Mouse (Mus musculus) stomach, postnatal 0 days (tissue): ENCODE results near the gene St3gal3.

ENCODE experiments used
- CTCF ChIP-seq: IDR thresholded peaks from 2 replicates; pipeline ENCODE4 v1.5.1; 2016; ENCODE audit warnings: antibody characterized with exemption, low read depth, mild to moderate bottlenecking, moderate library complexity
- EP300 ChIP-seq: optimal IDR thresholded peaks from 2 replicates; pipeline ENCODE3; 2016; ENCODE audit warnings: antibody characterized with exemption

DNA sequence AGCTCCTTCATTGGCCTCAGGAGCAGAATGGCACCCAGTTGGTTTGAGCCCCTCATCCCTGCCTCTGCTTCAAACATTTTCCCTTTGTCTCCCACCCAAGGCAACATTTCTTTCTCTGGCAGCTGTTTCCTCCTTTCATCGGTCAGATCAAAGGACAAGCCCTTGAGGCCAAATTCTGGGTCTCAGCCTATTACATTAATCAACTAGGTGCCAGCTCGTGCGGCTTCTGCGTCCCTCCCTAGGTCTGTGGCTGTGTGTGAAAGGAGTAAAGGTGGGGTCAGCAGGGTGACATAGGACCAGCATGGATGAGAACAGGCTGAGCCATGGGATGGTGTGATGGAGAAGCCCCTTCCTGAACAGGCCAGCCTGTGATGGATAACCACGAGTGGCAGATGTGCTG lies 191.4 kb downstream of the St3gal3 start:
- TF ChIP-seq EP300 (no peak), CTCF (no peak)
